Mouse (Mus musculus): ENCODE results near the gene Padi1.

The Padi1 gene

DNA sequence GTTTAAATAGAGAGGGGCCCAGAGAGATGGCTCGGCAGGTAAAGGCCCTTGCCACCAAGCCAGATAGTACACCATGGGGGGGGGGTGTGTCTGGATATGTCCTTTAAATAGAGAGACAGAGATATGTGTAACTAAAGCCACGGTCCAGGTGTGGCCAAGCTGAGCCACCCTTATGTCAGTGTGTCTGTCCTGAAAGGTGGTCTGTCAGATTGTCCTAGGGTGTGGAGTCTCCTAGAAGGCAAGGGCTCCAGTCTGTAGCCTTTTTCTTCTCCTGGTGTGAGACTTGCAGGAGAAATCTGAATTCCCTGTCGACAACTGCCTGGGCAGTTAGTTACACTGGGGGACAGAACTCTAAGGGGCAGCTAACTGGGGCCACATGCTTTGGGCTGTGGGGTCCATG, 34.6 kb upstream of the Padi1 start:
- Histone ChIP-seq H3K4me1 (replicated peaks; ENCODE audit: low read depth, low read length) (peaks cover 10% of the 10 kb centered on the region), H3K4me3 (replicated peaks; ENCODE audit: low read length) (no peak overlapping the region), H3K27me3 (ENCODE audit: insufficient read depth, low read length) (peaks cover 22% of the 10 kb centered on the region), H3K36me3 (ENCODE audit: insufficient read depth, low read length) (no peaks in the 10 kb centered on the region), H3K9me3 (ENCODE audit: low read length) (peaks cover 3% of the 10 kb centered on the region; the same call in 1 of the 2 replicates)
- TF ChIP-seq NANOG (IDR thresholded peaks at IDR 0.05; ENCODE audit: borderline replicate concordance, low read length) (no peak), CTCF (conservative IDR thresholded peaks at IDR 0.05; ENCODE audit: low read length) (no peak)

DNA sequence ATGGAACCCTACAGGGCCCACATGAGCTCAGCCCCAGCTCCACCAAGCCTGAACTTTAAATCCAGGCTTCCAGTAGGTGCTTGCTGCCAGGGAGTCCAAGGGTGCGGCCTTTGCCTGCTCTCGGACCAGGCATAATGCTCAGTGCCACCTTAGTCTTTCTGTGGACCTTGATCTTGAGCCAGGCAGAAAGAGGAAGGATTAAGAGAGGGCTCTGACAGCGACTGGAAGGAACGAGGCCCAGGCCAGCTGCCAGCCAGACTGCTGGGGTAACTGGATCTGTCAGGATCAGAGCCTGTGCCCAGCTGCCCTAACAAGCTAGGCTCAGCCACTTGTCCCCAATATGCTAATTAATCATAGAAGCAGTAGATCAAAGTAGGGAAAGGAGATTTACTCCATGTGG, 34.2 kb upstream of the Padi1 start:
- peaks cover 22% of the 10 kb centered on the region for H3K27me3 ChIP-seq (ENCODE audit: insufficient read depth, low read length)
- no peaks in the 10 kb centered on the region for H3K36me3 ChIP-seq (ENCODE audit: insufficient read depth, low read length)
- TF ChIP-seq CTCF (conservative IDR thresholded peaks at IDR 0.05; ENCODE audit: low read length): no peak
- TF ChIP-seq NANOG (IDR thresholded peaks at IDR 0.05; ENCODE audit: borderline replicate concordance, low read length): no peak
- TF ChIP-seq POU5F1 (IDR thresholded peaks at IDR 0.05; ENCODE audit: borderline replicate concordance, low read length): no peak
- H3K4me1 ChIP-seq (replicated peaks; ENCODE audit: low read depth, low read length): peaks cover 10% of the 10 kb centered on the region
- peaks cover 2% of the 10 kb centered on the region; the same call in 1 of the 2 replicates for H3K9me3 ChIP-seq (ENCODE audit: low read length)
- H3K4me3 ChIP-seq (replicated peaks; ENCODE audit: low read length): no peak overlapping the region

DNA sequence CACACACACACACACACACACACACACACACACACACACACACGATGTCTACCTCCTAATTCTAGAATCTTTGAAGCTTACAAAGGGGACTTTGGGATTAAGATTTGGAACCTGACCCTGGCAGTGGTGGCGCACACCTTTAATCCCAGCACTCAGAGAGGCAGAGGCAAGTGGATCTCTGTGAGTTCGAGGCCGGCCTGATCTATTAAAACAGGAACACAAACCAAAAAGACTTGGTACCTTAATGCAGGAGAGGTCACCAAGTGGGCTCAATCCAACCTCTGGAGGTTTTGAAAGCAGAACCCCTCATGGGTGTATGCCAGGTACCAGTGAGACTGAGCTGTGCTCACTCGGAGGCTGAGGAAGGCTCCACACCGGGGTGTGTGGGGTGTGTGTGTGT, 33.5 kb upstream of the Padi1 start:
- Histone ChIP-seq H3K9me3 (ENCODE audit: low read length) (peaks cover under 1% of the 10 kb centered on the region; the same call in 1 of the 2 replicates), H3K27me3 (ENCODE audit: insufficient read depth, low read length) (peaks cover 22% of the 10 kb centered on the region), H3K36me3 (ENCODE audit: insufficient read depth, low read length) (no peaks in the 10 kb centered on the region), H3K4me1 (replicated peaks; ENCODE audit: low read depth, low read length) (peaks cover 10% of the 10 kb centered on the region), H3K4me3 (replicated peaks; ENCODE audit: low read length) (no peak overlapping the region)
- TF ChIP-seq POU5F1 (IDR thresholded peaks at IDR 0.05; ENCODE audit: borderline replicate concordance, low read length) (no peak), NANOG (IDR thresholded peaks at IDR 0.05; ENCODE audit: borderline replicate concordance, low read length) (no peak), CTCF (conservative IDR thresholded peaks at IDR 0.05; ENCODE audit: low read length) (no peak)

DNA sequence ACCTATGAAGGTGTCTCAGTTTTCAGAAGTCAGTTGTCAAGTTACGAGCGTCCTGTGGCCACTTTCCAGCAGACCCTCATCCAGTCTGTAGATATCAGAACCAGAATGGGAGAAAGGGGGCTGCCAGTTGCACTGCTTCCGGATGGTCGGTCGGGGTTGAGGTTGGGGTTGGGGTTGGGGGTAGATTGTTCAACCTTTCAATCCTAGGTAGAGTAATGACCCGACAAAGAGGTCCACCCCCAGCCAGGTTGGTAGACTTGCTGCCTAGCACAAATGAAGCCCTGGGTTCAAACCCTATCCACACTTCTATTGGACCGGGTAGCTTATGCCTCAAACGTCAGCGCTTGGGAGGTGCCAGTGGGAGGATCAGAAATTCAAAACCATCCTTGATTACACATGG, 33.1 kb upstream of the Padi1 start:
- peaks cover 3% of the 10 kb centered on the region; the same call in 1 of the 2 replicates for H3K9me3 ChIP-seq (ENCODE audit: low read length)
- H3K4me1 ChIP-seq (replicated peaks; ENCODE audit: low read depth, low read length): peaks cover 10% of the 10 kb centered on the region
- no peaks in the 10 kb centered on the region for H3K36me3 ChIP-seq (ENCODE audit: insufficient read depth, low read length)
- peaks cover 22% of the 10 kb centered on the region for H3K27me3 ChIP-seq (ENCODE audit: insufficient read depth, low read length)
- H3K4me3 ChIP-seq (replicated peaks; ENCODE audit: low read length): no peak overlapping the region
- TF ChIP-seq POU5F1 (IDR thresholded peaks at IDR 0.05; ENCODE audit: borderline replicate concordance, low read length) (no peak), NANOG (IDR thresholded peaks at IDR 0.05; ENCODE audit: borderline replicate concordance, low read length) (no peak), CTCF (conservative IDR thresholded peaks at IDR 0.05; ENCODE audit: low read length) (no peak)

DNA sequence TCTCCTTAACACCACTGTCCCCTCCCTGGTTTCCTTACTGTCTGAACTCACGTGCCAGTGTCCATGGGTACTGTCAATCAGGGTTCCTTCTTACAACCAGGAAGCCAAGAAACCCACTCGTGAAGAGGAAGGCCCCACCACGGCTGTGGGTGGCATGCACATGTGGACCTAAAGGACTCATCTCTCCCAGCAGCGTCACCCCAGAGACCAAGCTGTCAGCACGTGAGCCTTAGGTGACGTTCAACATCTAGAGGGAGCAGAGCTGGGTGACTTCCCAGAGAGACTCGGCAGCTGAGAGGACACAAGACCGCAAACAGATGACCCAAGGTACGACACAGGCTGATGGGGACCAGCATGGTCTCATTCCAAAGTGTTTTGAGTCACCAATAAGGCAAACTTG, 31.9 kb upstream of the Padi1 start:
- Histone ChIP-seq H3K4me1 (replicated peaks; ENCODE audit: low read depth, low read length) (peaks cover 20% of the 10 kb centered on the region), H3K4me3 (replicated peaks; ENCODE audit: low read length) (no peak overlapping the region), H3K9me3 (ENCODE audit: low read length) (peaks cover 3% of the 10 kb centered on the region; the same call in 1 of the 2 replicates), H3K27me3 (ENCODE audit: insufficient read depth, low read length) (peaks cover 22% of the 10 kb centered on the region), H3K36me3 (ENCODE audit: insufficient read depth, low read length) (no peaks in the 10 kb centered on the region)
- TF ChIP-seq NANOG (IDR thresholded peaks at IDR 0.05; ENCODE audit: borderline replicate concordance, low read length): no peak
- TF ChIP-seq CTCF (conservative IDR thresholded peaks at IDR 0.05; ENCODE audit: low read length): no peak
- no peak for TF ChIP-seq POU5F1 (IDR thresholded peaks at IDR 0.05; ENCODE audit: borderline replicate concordance, low read length)

DNA sequence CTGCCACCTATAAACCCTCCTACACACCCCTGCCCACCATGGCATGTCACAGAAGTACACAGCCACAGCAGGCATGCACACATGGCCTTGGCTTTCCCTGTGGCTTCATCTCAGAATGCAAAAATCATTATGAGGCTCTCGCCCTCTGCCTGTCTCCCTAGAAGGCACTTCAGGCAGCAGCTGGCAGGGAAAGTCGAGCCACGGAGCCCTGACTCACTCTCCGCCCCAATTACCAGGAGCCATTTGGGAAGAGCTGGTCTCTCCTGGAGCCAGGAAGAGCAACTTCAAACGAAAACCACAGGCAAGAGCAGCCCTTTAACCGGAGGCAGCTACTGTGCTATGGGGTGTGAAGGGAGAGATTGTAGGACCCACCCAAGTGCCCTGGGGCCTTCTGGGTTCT, 31.1 kb upstream of the Padi1 start:
- Histone ChIP-seq H3K27me3 (ENCODE audit: insufficient read depth, low read length) (peaks cover 19% of the 10 kb centered on the region), H3K9me3 (ENCODE audit: low read length) (peaks cover 3% of the 10 kb centered on the region; the same call in 1 of the 2 replicates), H3K4me1 (replicated peaks; ENCODE audit: low read depth, low read length) (peaks cover 21% of the 10 kb centered on the region), H3K4me3 (replicated peaks; ENCODE audit: low read length) (no peak overlapping the region), H3K36me3 (ENCODE audit: insufficient read depth, low read length) (no peaks in the 10 kb centered on the region)
- TF ChIP-seq CTCF (conservative IDR thresholded peaks at IDR 0.05; ENCODE audit: low read length): no peak

DNA sequence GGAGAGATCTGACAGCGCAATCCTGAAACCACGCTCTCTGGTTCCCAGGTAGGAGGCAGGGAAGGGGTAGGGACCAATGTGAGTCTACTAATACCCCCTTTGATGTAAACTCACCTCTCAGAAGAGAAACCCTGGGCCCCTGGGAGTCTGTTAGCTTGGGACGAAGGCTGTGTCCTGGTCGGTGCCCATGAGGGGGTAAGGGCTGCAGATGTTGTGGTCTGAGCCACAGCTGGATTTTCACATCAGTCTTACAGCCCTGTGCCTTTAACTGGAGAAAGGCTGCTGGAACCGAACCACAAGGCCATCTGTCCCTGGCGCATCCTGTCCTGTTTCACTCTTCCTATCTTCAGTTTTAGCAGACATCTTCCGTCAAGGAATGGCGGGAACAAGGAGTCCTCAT, 30.6 kb upstream of the Padi1 start:
- H3K4me3 ChIP-seq (replicated peaks; ENCODE audit: low read length): no peak overlapping the region
- peaks cover 3% of the 10 kb centered on the region; the same call in 1 of the 2 replicates for H3K9me3 ChIP-seq (ENCODE audit: low read length)
- peaks cover 23% of the 10 kb centered on the region for H3K27me3 ChIP-seq (ENCODE audit: insufficient read depth, low read length)
- no peaks in the 10 kb centered on the region for H3K36me3 ChIP-seq (ENCODE audit: insufficient read depth, low read length)
- peaks cover 16% of the 10 kb centered on the region for H3K4me1 ChIP-seq (replicated peaks; ENCODE audit: low read depth, low read length)
- TF ChIP-seq NANOG (IDR thresholded peaks at IDR 0.05; ENCODE audit: borderline replicate concordance, low read length): no peak
- no peak for TF ChIP-seq POU5F1 (IDR thresholded peaks at IDR 0.05; ENCODE audit: borderline replicate concordance, low read length)
- no peak for TF ChIP-seq CTCF (conservative IDR thresholded peaks at IDR 0.05; ENCODE audit: low read length)

DNA sequence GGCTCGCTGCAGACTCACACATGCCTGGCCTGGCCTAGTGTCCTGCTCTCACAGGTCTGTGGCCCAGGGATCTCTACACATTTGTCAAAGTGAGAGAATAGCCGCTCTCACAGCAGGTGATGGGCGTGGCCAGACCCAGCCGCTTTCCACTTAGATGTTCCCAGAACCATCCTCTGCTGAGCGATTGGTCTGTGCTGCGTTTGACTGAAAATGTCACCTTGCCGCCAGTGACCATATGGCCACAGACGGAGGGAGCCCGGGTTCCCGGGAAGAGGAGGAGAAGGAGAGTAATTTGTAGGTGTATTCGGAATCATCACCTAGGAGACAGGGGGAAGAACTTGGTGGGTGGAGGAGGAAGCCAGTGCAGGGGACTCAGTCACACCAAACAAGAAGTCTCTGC, 27.4 kb upstream of the Padi1 start:
- H3K36me3 ChIP-seq (ENCODE audit: insufficient read depth, low read length): no peaks in the 10 kb centered on the region
- H3K27me3 ChIP-seq (ENCODE audit: insufficient read depth, low read length): peaks cover 29% of the 10 kb centered on the region
- H3K9me3 ChIP-seq (ENCODE audit: low read length): peaks cover 3% of the 10 kb centered on the region; the same call in 1 of the 2 replicates
- H3K4me1 ChIP-seq (replicated peaks; ENCODE audit: low read depth, low read length): peaks cover 31% of the 10 kb centered on the region
- TF ChIP-seq NANOG (IDR thresholded peaks at IDR 0.05; ENCODE audit: borderline replicate concordance, low read length) (no peak), CTCF (conservative IDR thresholded peaks at IDR 0.05; ENCODE audit: low read length) (no peak), POU5F1 (IDR thresholded peaks at IDR 0.05; ENCODE audit: borderline replicate concordance, low read length) (no peak)
- H3K4me3 ChIP-seq (replicated peaks; ENCODE audit: low read length): no peak overlapping the region

DNA sequence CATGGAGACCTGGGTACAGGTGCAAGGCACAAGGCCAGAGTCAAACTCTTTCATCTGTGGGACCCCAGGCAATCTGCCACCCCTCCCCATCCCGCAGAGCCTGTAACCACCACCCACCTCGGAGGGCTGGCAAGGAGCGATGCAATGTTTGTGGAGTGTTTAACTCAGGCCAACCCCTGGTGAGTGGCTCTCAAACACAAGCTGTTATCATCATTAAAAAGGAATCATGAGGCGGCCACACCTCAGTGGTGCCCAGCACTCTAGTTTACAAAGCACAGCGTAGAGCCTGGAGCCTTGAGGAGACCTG, 27.1 kb upstream of the Padi1 start:
- no peak overlapping the region for H3K4me3 ChIP-seq (replicated peaks; ENCODE audit: low read length)
- no peak for TF ChIP-seq POU5F1 (IDR thresholded peaks at IDR 0.05; ENCODE audit: borderline replicate concordance, low read length)
- peaks cover 29% of the 10 kb centered on the region for H3K27me3 ChIP-seq (ENCODE audit: insufficient read depth, low read length)
- no peaks in the 10 kb centered on the region for H3K36me3 ChIP-seq (ENCODE audit: insufficient read depth, low read length)
- H3K9me3 ChIP-seq (ENCODE audit: low read length): peaks cover 3% of the 10 kb centered on the region; the same call in 1 of the 2 replicates
- H3K4me1 ChIP-seq (replicated peaks; ENCODE audit: low read depth, low read length): peaks cover 35% of the 10 kb centered on the region
